Mouse (Mus musculus) ES-E14 (cell line): ENCODE data around the gene Hic2. TPM values are rescaled to one million over a fixed set of nuclear protein-coding genes. Genes with fewer than 3 reads are reported as not detected.
A peak's percentile ranks its signal among the peaks of the same experiment; 100 is the strongest.

Experiments used
- DNase-seq: peaks from one replicate; pipeline ENCODE4 v3.0.0-alpha.2; 2013; ENCODE audit warnings: low read depth, low spot score
- H3K27ac ChIP-seq: 2 replicates; pipeline ENCODE4 v1.5.1; 2012; ENCODE audit warnings: low read depth, mild to moderate bottlenecking, low read length, moderate library complexity, mixed read lengths; ENCODE audit not compliant: poor library complexity, insufficient read depth, severe bottlenecking
- H3K36me3 ChIP-seq: 2 replicates; pipeline ENCODE4 v1.6.1; 2012; ENCODE audit warnings: mild to moderate bottlenecking, low read length, moderate library complexity, mixed read lengths; ENCODE audit not compliant: control insufficient read depth, poor library complexity, insufficient read depth, severe bottlenecking
- H3K4me1 ChIP-seq, 2 experiments: fragments of 150-350 bp in 1 of 2; sonication (generic) in 1 of 2; 2 replicates each; pipeline ENCODE4 v1.6.1; 2012; ENCODE audit warnings: low read length in 2 of 2, mild to moderate bottlenecking in 1 of 2, mixed read lengths in 1 of 2; ENCODE audit not compliant: control insufficient read depth in 2 of 2, insufficient read depth in 2 of 2, poor library complexity in 1 of 2
- H3K4me3 ChIP-seq, 2 experiments: fragments of 150-350 bp in 1 of 2; sonication (generic) in 1 of 2; 2 replicates each; pipeline ENCODE4 v1.5.1; 2012; ENCODE audit warnings: low read length in 2 of 2, low read depth in 1 of 2, mild to moderate bottlenecking in 1 of 2, mixed read lengths in 1 of 2; ENCODE audit not compliant: insufficient read depth in 1 of 2, poor library complexity in 1 of 2, severe bottlenecking in 1 of 2
- H3K9ac ChIP-seq: 2 replicates; pipeline ENCODE4 v1.6.1; 2012; ENCODE audit warnings: low read depth, mild to moderate bottlenecking, low read length, mixed read lengths; ENCODE audit not compliant: poor library complexity, insufficient read depth, severe bottlenecking
- H3K9me3 ChIP-seq: fragments of 150-350 bp; sonication (generic); 2 replicates; pipeline ENCODE4 v1.6.1; 2012; ENCODE audit warnings: low read depth, mild to moderate bottlenecking, low read length; ENCODE audit not compliant: control insufficient read depth, insufficient read depth
- CHD2 ChIP-seq: IDR thresholded peaks from 2 replicates; pipeline ENCODE4 v1.6.1; 2014; ENCODE audit warnings: mild to moderate bottlenecking, low read depth, low read length, inconsistent platforms
- HCFC1 ChIP-seq: IDR thresholded peaks from 2 replicates; pipeline ENCODE4 v1.6.1; 2012; ENCODE audit warnings: low read length, inconsistent platforms, borderline replicate concordance; ENCODE audit not compliant: insufficient read depth
- MAFK ChIP-seq: IDR thresholded peaks from 2 replicates; pipeline ENCODE4 v1.6.1; 2014; ENCODE audit warnings: mild to moderate bottlenecking, low read depth, low read length, inconsistent platforms; ENCODE audit not compliant: insufficient read depth
- ZC3H11A ChIP-seq: IDR thresholded peaks from 2 replicates; pipeline ENCODE4 v1.6.1; 2012; ENCODE audit warnings: low read depth, mild to moderate bottlenecking, inconsistent platforms, low read length, borderline replicate concordance
- ZNF384 ChIP-seq: IDR thresholded peaks from 2 replicates; pipeline ENCODE4 v1.6.1; 2012; ENCODE audit warnings: low read depth, low read length, inconsistent platforms
- in situ Hi-C, 2 experiments: fragments of 600-800 bp; cut with MboI; formaldehyde crosslinking; loops; one replicate each; pipeline ENCODE4 v1.15.1; 2025; ENCODE audit warnings: low sequenced_read_pairs in 2 of 2, inconsistent platforms in 1 of 2; ENCODE audit not compliant: unreplicated experiment in 2 of 2
- total RNA-seq: library from RNA; depleted of rRNA; stranded (reverse); fragments of 300-350 nt; gene quantifications from 2 replicates; pipeline ENCODE4 v1.2.3, GENCODE M21; 2012

Hic2 gene
- total RNA-seq, 1 experiment: 35.9 TPM

GRCm38 (mm10) chr16:17200953-17201707, 32.2 kb upstream of the Hic2 start:
- Histone ChIP-seq H3K4me3 (peak overlapping the region; percentile 82 to 97), H3K9me3 (no peaks in the 10 kb centered on the region), H3K36me3 (peaks cover 8% of the 10 kb centered on the region; the same call in 1 of the 2 replicates), H3K9ac (peak overlapping the region; percentile 99), H3K4me1 (peaks cover 3 to 4% of the 10 kb centered on the region in 2 experiments; a peak in 2 of 4 replicates), H3K27ac (peak overlapping the region; percentile 87)
- in situ Hi-C loops: loop anchor here in 1 of 2 experiments (10.0 kb wide), 1 partner anchor 64 kb away; no protein-coding TSS in a partner anchor
- DNase-seq: peak; percentile 76
- TF ChIP-seq HCFC1 (peak; percentile 55; the same call in 1 of the 2 replicates), CHD2 (no peak)

GRCm38 (mm10) chr16:17201977-17202376, 31.4 kb upstream of the Hic2 start:
- no peak overlapping the region for H3K4me3 ChIP-seq
- no peak overlapping the region for H3K9ac ChIP-seq
- DNase-seq: no peak
- H3K4me1 ChIP-seq: peaks cover 3 to 4% of the 10 kb centered on the region in 2 experiments; a peak in 2 of 4 replicates
- no peak for TF ChIP-seq ZNF384
- H3K27ac ChIP-seq: no peak overlapping the region
- in situ Hi-C loops: loop anchor here in 1 of 2 experiments (10.0 kb wide), 1 partner anchor 63 kb away; no protein-coding TSS in a partner anchor
- H3K9me3 ChIP-seq: no peaks in the 10 kb centered on the region
- H3K36me3 ChIP-seq: peaks cover 5% of the 10 kb centered on the region; the same call in 1 of the 2 replicates

GRCm38 (mm10) chr16:17202549-17202948, 30.8 kb upstream of the Hic2 start, which contains the start of gene Ube2l3:
TSS of gene Ube2l3 (minus strand) at chr16:17202649.
- Histone ChIP-seq H3K4me3 (peak within 1 kb of the TSS; percentile 82 to 97), H3K9me3 (no peaks in the 10 kb centered on the region), H3K36me3 (peaks cover 4% of the 10 kb centered on the region; the same call in 1 of the 2 replicates), H3K9ac (no peak within 1 kb of the TSS), H3K27ac (no peak within 1 kb of the TSS), H3K4me1 (peaks cover 3 to 4% of the 10 kb centered on the region in 2 experiments; a peak in 2 of 4 replicates)
- TF ChIP-seq HCFC1 (no peak), ZC3H11A (no peak), CHD2 (no peak), MAFK (no peak), ZNF384 (no peak)
- DNase-seq: no peak
- in situ Hi-C loops: loop anchor here in 1 of 2 experiments (10.0 kb wide), 1 partner anchor 62 kb away; no protein-coding TSS in a partner anchor

GRCm38 (mm10) chr16:17204990-17205389, 28.4 kb upstream of the Hic2 start:
- Histone ChIP-seq H3K4me1 (peaks cover 0 to 1% of the 10 kb centered on the region in 2 experiments; a peak in 2 of 4 replicates), H3K9ac (no peak overlapping the region), H3K9me3 (no peaks in the 10 kb centered on the region), H3K27ac (no peak overlapping the region), H3K4me3 (no peak overlapping the region), H3K36me3 (no peaks in the 10 kb centered on the region)
- DNase-seq: no peak
- TF ChIP-seq MAFK (no peak), ZNF384 (no peak), CHD2 (no peak), ZC3H11A (peak; percentile 76; the same call in 1 of the 2 replicates), HCFC1 (no peak)
- in situ Hi-C loops: loop anchor here (5.0 to 10.0 kb wide), 2 partner anchors 60 to 67 kb away; no protein-coding TSS in a partner anchor
